Mouse (Mus musculus) thymus, postnatal 25 days (tissue): Measurements from ENCODE around the gene Tmem266.

Experiments
- DNase-seq: peaks from one replicate; pipeline ENCODE4 v3.0.0; 2022

Tmem266 gene

GRCm38 (mm10) chr9:55453366-55453765 lies 126.7 kb downstream of the Tmem266 start:
- no peak for DNase-seq

- no peak for DNase-seq
Observed at GRCm38 (mm10) chr9:55468397-55468796, 141.7 kb downstream of the Tmem266 start.

- DNase-seq, result no peak
Observed at GRCm38 (mm10) chr9:55476084-55476483, 149.4 kb downstream of the Tmem266 start.

GRCm38 (mm10) chr9:55478699-55479098 lies 152.0 kb downstream of the Tmem266 start:
- no peak for DNase-seq

- DNase-seq, result no peak
Observed at GRCm38 (mm10) chr9:55482116-55482515, 155.4 kb downstream of the Tmem266 start.
